Mouse (Mus musculus) neural tube, embryonic 13.5 days (tissue): ENCODE results near the gene Scgb2b15. TPM values are rescaled to one million over a fixed set of nuclear protein-coding genes. Genes with fewer than 3 reads are reported as not detected.
"Not testable (repeated sequence)": the region's sequence is repeated elsewhere in the genome, so short reads cannot be mapped to it uniquely, and the experiment has no call there.

Source experiments
- ATAC-seq: fragments of 200-750 bp; cut with Nextera tagmentation; 2 replicates; pipeline ENCODE4 v1.8.0; 2017; ENCODE audit warnings: low read depth, mild to moderate bottlenecking, moderate TSS enrichment, moderate library complexity
- H3K27ac ChIP-seq: fragments of 300-500 bp; sonication (generic); replicated peaks from 2 replicates; pipeline ENCODE4 v1.5.1; 2015; ENCODE audit warnings: moderate library complexity, mild to moderate bottlenecking, inconsistent platforms
- H3K27me3 ChIP-seq: fragments of 300-500 bp; sonication (generic); 2 replicates; pipeline ENCODE4 v1.6.1; 2015; ENCODE audit warnings: mild to moderate bottlenecking, inconsistent platforms
- H3K36me3 ChIP-seq: fragments of 300-500 bp; sonication (generic); 2 replicates; pipeline ENCODE4 v1.6.1; 2015; ENCODE audit warnings: mild to moderate bottlenecking, inconsistent platforms
- H3K4me1 ChIP-seq: fragments of 300-500 bp; sonication (generic); replicated peaks from 2 replicates; pipeline ENCODE4 v1.6.1; 2015; ENCODE audit warnings: inconsistent platforms
- H3K4me2 ChIP-seq: fragments of 300-500 bp; sonication (generic); 2 replicates; pipeline ENCODE4 v1.6.1; 2015; ENCODE audit warnings: inconsistent platforms, mild to moderate bottlenecking, moderate library complexity
- H3K4me3 ChIP-seq: fragments of 300-500 bp; sonication (generic); 2 replicates; pipeline ENCODE4 v1.5.1; 2015; ENCODE audit warnings: mild to moderate bottlenecking, inconsistent platforms
- H3K9ac ChIP-seq: fragments of 300-500 bp; sonication (generic); 2 replicates; pipeline ENCODE4 v1.6.1; 2015; ENCODE audit warnings: moderate library complexity, mild to moderate bottlenecking, inconsistent platforms
- H3K9me3 ChIP-seq: fragments of 300-500 bp; sonication (generic); 2 replicates; pipeline ENCODE4 v1.6.1; 2016; ENCODE audit warnings: inconsistent platforms
- polyA plus RNA-seq: library from polyadenylated mRNA; unstranded; fragments of >200 nt; fragmentation: Nextera tagmentation; extraction: Ambion mirVana; gene quantifications from 2 replicates; pipeline ENCODE4 v1.2.1, GENCODE M21; 2015

The Scgb2b15 gene
- not detected in 2 replicates for polyA plus RNA-seq

DNA sequence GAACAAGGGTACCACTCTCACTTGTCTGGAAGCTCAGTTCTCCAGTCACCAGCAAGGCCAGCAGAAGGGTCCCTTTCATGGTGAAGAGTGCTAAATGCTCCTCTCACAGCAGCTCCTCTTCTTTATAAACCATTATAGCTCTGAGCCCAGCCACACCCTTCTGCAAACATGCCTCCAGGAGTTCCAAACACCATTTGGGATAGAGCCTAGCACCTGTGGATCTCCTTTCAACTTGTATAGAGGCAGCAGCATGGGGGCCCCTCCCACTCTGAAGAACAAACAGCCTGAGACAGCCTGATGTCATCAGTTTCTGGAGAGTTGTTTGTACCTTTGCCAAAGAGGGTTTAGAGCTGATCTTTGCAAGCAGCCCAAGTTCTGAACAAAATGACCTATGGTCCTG lies at the start of gene Scgb2b15:
Gene Scgb2b15, minus strand, starts transcription at position 101 of the 400 bp plus-strand sequence.
- H3K9me3 ChIP-seq, H3K27me3 ChIP-seq, H3K27ac ChIP-seq, H3K4me2 ChIP-seq, H3K4me1 ChIP-seq, H3K4me3 ChIP-seq, ATAC-seq, H3K9ac ChIP-seq, H3K36me3 ChIP-seq: not testable (repeated sequence)

GRCm38 (mm10) chr7:32836254-32836653 lies 6.8 kb upstream of the Scgb2b15 start, which contains the start of gene Scgb1b15:
TSS of gene Scgb1b15 (plus strand) at chr7:32836554.
- H3K27ac ChIP-seq, H3K4me1 ChIP-seq, H3K9me3 ChIP-seq, H3K4me3 ChIP-seq, H3K9ac ChIP-seq, H3K36me3 ChIP-seq, ATAC-seq, H3K4me2 ChIP-seq, H3K27me3 ChIP-seq: not testable (repeated sequence)

Other genes with a start within 250 kb of the Scgb2b15 start
- gene Scgb1b15, start 6.9 kb upstream of the Scgb2b15 start, polyA plus RNA-seq, result not detected in 2 replicates
- gene Scgb2b17, start 226.9 kb upstream of the Scgb2b15 start, polyA plus RNA-seq, result not detected in 2 replicates
- not detected in 2 replicates for gene Scgb1b17, start 233.8 kb upstream of the Scgb2b15 start, polyA plus RNA-seq